Mouse (Mus musculus) kidney, adult 9 months (tissue): ENCODE results near the gene Olfr485.
"Not testable (repeated sequence)": the region's sequence is repeated elsewhere in the genome, so short reads cannot be mapped to it uniquely, and the experiment has no call there.

Experiments used
- DNase-seq: peaks from one replicate; pipeline ENCODE4 v3.0.0; 2022

Olfr485 gene

DNA sequence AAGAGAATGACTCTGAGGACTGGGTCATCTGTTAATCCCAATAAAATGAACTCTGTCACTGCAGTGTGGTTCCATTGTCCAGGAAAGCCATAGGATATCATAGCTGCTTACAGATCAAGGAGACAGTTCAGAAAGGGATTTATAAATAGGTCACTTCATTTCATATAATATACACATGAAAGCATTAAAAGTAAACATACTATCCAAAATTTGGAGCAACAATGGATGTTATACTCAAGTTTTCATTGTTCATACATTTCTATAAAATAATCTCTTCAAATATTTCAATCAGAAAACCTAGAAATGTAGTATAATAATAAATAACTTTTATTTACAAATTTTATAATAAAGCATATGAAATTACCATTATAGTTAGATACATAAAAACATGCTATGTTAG, at the start of gene Olfr485:
TSS of gene Olfr485 (minus strand) at position 101 of the 400 bp plus-strand sequence.
- no peak for DNase-seq

DNA sequence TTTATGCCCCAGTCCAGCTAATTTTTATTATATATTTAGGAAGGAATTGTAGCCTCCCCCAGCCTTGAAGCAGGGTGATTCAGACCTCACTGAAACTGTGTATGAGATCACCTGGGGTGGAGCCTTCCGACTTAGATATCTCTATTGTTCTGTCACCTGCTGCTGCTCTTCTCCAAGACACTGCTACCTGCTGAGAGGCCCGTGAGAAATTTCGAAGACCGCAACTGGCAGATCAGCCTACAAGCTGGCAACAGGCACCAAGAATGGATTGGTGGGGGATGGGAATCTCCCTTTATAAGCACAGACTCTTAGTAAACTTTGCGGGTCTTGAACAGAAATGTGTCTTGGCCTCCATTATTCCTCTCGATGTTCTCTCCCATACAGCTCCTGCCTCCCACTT, 37.3 kb upstream of the Olfr485 start:
- DNase-seq: no peak

DNA sequence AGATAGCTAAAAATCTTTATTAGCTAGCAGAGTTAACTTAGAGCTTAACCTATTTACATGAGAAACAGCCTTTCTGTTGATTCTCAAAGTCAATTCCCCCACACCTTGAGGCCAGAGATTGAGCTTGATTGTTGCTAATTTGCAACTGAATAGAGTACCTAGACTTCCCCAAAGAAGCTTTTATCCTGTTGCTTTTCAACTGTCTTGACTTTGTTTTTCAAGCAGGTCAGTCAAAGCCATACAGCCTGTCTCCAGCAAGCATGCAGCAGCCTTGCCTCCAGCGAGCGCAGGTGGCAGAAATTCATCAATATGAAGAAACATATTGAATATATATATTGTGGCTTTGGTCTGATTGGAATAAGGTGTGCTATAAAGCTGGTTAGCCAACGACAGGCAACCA, 36.7 kb upstream of the Olfr485 start:
- not testable (repeated sequence) for DNase-seq

DNA sequence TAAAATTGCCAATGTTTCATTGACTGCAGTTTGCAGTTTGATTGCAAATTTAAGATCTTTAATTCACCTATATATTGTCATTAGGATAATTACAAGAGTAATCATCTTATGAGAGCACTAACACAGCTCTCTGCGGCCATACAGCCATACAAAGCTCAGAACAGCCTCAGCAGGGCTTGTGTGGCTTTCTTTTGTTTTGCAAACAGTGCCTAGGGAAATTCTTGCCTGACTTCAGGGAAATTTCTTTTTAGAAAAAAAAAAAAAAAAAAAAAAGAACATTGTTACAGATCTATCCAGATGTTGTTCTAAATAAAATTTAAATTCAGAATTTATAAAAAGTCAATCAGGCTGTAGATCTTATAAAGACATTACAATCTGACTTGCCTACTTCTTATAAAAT, 33.0 kb upstream of the Olfr485 start:
- DNase-seq: not testable (repeated sequence)

DNA sequence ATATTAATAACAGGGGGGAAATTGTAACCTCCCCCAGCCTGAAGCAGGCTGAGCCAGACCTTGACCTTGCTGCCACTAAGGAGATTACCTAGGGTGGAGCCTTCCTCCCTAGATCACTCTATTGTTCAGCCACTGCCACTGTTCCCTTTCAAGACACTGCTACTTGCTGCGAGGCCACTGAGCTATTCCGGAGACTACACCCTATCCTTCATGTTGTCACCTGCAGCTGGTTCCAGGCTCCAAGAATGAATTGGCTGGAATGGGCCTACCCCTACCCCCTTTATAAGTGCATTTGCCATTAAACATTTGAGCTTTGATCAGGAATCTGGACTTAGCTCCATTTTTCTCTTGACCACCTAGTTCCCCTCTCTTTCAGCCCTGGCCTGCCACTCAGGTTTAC, 31.5 kb upstream of the Olfr485 start:
- not testable (repeated sequence) for DNase-seq

DNA sequence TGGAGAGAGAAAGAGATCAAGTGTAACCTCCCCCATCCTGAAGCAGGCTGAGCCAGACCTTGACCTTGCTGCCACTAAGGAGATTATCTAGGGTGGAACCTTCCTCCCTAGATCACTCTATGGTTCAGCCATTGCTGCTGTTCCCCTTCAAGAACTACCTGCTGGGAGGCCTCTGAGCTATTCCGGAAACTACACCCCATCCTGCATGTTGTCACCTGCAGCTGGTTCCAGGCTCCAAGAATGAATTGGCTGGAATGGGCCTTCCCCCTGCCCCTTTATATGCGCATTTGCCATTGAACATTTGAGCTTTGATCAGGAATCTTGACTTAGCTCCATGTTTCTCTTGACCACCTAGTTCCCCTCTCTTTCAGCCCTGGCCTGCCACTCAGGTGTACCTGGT, 25.6 kb upstream of the Olfr485 start:
- not testable (repeated sequence) for DNase-seq

DNA sequence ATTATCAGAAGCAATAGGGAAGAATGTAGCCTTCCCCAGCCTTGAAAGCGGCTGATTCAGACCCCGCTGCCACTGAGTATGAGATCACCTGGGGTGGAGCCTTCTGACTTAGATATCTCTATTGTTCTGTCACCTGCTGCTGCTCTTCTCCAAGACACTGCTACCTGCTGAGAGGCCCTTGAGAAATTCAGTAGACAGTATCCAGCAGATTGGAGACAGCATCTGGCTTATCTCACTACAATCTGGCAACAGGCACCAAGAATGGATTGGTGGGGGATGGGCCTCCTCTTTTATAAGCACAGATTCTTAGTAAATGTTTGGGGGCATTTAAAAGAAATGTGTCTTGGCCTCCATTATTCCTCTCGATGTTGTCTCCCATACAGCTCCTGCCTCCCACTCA, 24.7 kb upstream of the Olfr485 start:
- DNase-seq: not testable (repeated sequence)

DNA sequence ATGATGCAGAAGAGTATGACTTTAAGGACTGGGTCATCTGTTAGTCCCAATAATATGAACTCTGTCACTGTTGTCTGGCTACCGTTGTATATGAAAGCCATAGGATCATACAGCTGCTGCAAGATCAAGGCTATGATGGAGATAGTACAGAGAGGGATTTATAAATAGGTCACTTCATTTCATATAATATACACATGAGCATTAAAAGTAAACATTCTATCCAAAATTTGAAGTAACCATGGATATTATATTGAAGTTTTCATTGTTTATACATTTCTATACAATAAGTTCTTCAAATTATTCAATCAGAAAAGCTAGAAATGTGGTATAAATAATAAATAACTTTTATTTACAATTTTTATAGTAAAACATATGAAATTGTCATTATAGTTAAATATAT, 13.0 kb upstream of the Olfr485 start, which contains the start of gene Olfr486:
TSS of gene Olfr486 (minus strand) at position 101 of the 400 bp plus-strand sequence.
- not testable (repeated sequence) for DNase-seq

DNA sequence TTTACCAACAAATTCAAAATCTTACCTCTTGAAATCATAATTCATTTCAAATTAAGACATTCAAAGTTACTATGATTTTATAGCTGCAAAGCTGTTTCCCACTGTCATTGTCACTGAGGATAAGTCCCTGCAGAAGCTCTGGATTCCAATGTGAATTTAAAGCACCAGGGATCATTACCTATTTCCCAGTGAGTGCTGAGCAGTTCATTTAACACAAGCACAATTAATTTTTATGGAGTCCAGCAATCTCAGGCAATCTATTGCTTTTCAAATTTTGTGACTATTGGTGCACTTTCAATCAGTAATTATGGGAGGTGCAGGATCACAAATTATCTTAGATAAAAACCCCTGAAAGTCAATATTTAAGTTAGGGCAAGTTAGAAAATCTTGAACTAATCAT, 32.3 kb downstream of the Olfr485 start, which contains the start of gene Olfr484:
TSS of gene Olfr484 (minus strand) at position 101 of the 400 bp plus-strand sequence.
- DNase-seq: no peak

DNA sequence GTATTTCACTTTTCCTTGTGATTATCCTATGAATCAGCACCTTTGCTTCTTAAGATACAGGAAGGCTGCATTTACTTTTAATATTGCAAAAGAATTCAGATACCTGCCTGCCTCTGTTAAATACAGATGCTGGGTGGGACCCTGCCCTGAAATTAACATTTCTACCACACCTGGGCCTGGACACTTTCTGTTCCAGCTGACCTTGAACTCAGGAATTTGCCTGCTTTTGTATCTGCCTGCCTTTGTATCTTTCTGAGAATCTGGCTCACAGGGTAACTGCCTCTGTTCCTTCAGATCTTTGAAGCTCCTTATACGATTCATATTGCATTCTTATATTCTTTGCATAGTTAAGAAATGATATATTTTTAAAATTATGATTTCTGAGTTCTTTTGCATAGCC, 38.3 kb downstream of the Olfr485 start:
- DNase-seq: no peak

DNA sequence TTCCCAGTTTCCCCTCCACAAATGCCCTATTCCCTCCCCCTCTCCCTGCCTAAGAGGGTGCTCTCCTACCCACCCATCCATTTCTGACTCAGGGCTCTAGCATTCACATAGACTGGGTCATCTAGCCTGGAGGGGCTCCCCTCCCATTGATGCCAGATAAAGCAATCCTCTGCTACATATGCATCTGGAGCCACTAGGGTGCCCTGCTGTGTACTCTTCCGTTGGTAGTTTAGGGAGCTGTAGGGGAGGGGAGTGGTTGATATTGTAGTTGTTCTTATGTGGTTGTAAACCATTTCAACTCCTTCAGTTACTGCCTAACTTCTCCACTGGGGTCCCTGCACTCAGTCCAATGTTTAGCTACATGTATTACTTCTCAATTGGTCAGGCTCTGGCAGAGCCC, 39.0 kb downstream of the Olfr485 start:
- no peak for DNase-seq
